Mouse (Mus musculus): Measurements from ENCODE around the gene Axin2. TPM values are rescaled to one million over a fixed set of nuclear protein-coding genes. Genes with fewer than 3 reads are reported as not detected.

Axin2 gene
- total and polyA plus RNA-seq, 3 experiments, result 14.2 to 29.9 (median 16.6) TPM

DNA sequence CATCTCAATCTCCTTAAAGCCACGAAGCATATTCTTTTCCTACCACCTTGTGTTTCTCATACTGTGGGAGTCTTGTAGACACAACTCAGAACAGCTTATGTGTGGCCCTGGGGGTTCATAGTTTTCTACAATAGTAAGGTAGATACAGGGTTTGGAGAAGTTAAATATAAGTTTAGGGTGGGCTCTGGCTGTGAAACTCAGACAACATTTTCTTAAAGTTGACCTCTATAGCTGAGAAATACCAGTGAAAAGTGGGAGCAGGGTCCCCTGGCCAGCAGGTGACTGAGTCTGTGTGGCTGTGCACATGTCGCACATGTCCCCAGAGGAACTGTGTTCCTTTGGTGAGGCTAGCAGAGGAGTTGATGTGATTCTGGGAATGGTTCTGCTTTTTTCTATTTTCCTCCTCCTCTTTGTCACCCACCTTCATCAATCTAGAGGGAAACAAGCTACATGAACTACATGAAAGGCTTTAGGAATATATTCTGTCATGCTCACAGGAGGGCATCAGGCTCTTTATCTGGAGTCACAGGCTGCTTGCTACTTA, 75.9 kb downstream of the Axin2 start:
- Histone ChIP-seq H3K9me3 (replicated peaks; ENCODE audit: low read length) (peaks cover 19% of the 10 kb centered on the region), H3K4me2 (ENCODE audit: insufficient read depth, low read depth, poor library complexity, severe bottlenecking) (no peak overlapping the region), H3K27me3 (replicated peaks) (no peaks in the 10 kb centered on the region), H3K27ac (ENCODE audit: insufficient read depth, low read depth) (no peak overlapping the region), H3K4me1 (ENCODE audit: control insufficient read depth in 1 of 2, insufficient read depth in 2 of 2) (no peaks in the 10 kb centered on the region), H3K36me3 (replicated peaks in 1 of 2; ENCODE audit: control insufficient read depth in 1 of 2, insufficient read depth in 1 of 2, low read length in 1 of 2) (no peaks in the 10 kb centered on the region), H3K79me2 (replicated peaks; ENCODE audit: control insufficient read depth, extremely low read depth, insufficient read depth, poor library complexity, severe bottlenecking) (no peaks in the 10 kb centered on the region), H3K9ac (ENCODE audit: insufficient read depth, low read depth) (no peak overlapping the region), H3K4me3 (replicated peaks in 1 of 3; ENCODE audit: low read depth in 2 of 3, low read length in 2 of 3, poor library complexity in 1 of 3) (no peak overlapping the region)
- no peak for TF ChIP-seq MXI1 (IDR thresholded peaks at IDR 0.05; ENCODE audit: low read depth, low read length)
- TF ChIP-seq ZNF384 (IDR thresholded peaks at IDR 0.05; ENCODE audit: low read depth, low read length), result no peak
- no peak for TF ChIP-seq TCF12 (IDR thresholded peaks at IDR 0.05; ENCODE audit: low read depth, low read length)
- in situ Hi-C loops (cut with MboI; ENCODE audit: low pct_ligation_motif_present, low pct_unique_long_range_greater_than_20kb, low sequenced_read_pairs) (no loop called here), dilution Hi-C loops (cut with MboI; ENCODE audit: extremely low pct_ligation_motif_present, extremely low pct_unique_long_range_greater_than_20kb, low sequenced_read_pairs) (no loop called here)
- DNase-seq (ENCODE audit: extremely low read depth), result no peak

DNA sequence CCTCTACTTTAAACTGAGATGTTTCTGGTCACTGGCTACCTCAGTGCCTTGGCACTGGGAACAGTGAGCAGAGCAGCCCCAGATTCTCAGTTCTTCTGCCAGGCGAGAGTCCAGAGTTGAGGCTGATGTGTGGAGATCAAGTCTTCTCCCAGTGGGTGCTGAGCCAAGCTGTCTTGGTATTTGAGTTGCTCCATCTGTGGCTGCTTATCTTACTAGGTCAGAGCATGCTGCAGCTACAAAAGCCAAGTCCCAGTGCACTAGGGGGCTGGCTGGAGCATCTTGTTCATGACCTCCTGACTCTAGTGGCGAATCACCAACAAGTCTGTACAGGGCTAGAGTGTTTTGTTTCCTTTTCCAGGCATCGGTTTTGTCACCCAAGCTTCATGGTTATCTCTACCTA, 77.7 kb downstream of the Axin2 start:
- in situ Hi-C loops (cut with MboI; ENCODE audit: low pct_ligation_motif_present, low pct_unique_long_range_greater_than_20kb, low sequenced_read_pairs) (no loop called here), dilution Hi-C loops (cut with MboI; ENCODE audit: extremely low pct_ligation_motif_present, extremely low pct_unique_long_range_greater_than_20kb, low sequenced_read_pairs) (no loop called here)
- DNase-seq (ENCODE audit: extremely low read depth), result no peak
- no peak overlapping the region for H3K27ac ChIP-seq (ENCODE audit: insufficient read depth, low read depth)
- no peaks in the 10 kb centered on the region for H3K4me1 ChIP-seq (ENCODE audit: control insufficient read depth in 1 of 2, insufficient read depth in 2 of 2)
- no peak overlapping the region for H3K4me2 ChIP-seq (ENCODE audit: insufficient read depth, low read depth, poor library complexity, severe bottlenecking)
- no peaks in the 10 kb centered on the region for H3K79me2 ChIP-seq (replicated peaks; ENCODE audit: control insufficient read depth, extremely low read depth, insufficient read depth, poor library complexity, severe bottlenecking)
- H3K9ac ChIP-seq (ENCODE audit: insufficient read depth, low read depth), result no peak overlapping the region
- H3K27me3 ChIP-seq (replicated peaks), result no peaks in the 10 kb centered on the region
- TF ChIP-seq USF2 (conservative IDR thresholded peaks at IDR 0.05; ENCODE audit: low read depth, low read length), result no peak
- TF ChIP-seq CHD2 (IDR thresholded peaks at IDR 0.05; ENCODE audit: low read length), result no peak
- no peak for TF ChIP-seq MAZ (IDR thresholded peaks at IDR 0.05; ENCODE audit: low read depth, low read length)
- no peak for TF ChIP-seq TCF12 (IDR thresholded peaks at IDR 0.05; ENCODE audit: low read depth, low read length)
- TF ChIP-seq IRF4 (IDR thresholded peaks at IDR 0.05; ENCODE audit: low read depth, low read length), result no peak
- no peak for TF ChIP-seq NELFE (IDR thresholded peaks at IDR 0.05; ENCODE audit: low read depth, low read length)
- TF ChIP-seq ELF1 (IDR thresholded peaks at IDR 0.05; ENCODE audit: low read depth, low read length), result no peak
- no peak for TF ChIP-seq MXI1 (IDR thresholded peaks at IDR 0.05; ENCODE audit: low read depth, low read length)
- no peak for TF ChIP-seq TBP (conservative IDR thresholded peaks at IDR 0.05; ENCODE audit: low read depth, low read length)
- no peak for TF ChIP-seq MAFK (IDR thresholded peaks at IDR 0.05; ENCODE audit: insufficient replicate concordance, low read length)
- no peak for TF ChIP-seq MEF2A (IDR thresholded peaks at IDR 0.05; ENCODE audit: borderline replicate concordance, low read depth, low read length)
- TF ChIP-seq CTCF (conservative IDR thresholded peaks at IDR 0.05 in 1 of 2, IDR thresholded peaks at IDR 0.05 in 1 of 2; ENCODE audit: low read depth in 2 of 2, low read length in 2 of 2), result no peak
- no peak for TF ChIP-seq ZMIZ1 (IDR thresholded peaks at IDR 0.05; ENCODE audit: low read depth, low read length)
- TF ChIP-seq ZC3H11A (IDR thresholded peaks at IDR 0.05; ENCODE audit: low read depth, low read length), result no peak
- TF ChIP-seq USF1 (IDR thresholded peaks at IDR 0.05; ENCODE audit: low read depth, low read length), result no peak
- no peak overlapping the region for H3K4me3 ChIP-seq (replicated peaks in 1 of 3; ENCODE audit: low read depth in 2 of 3, low read length in 2 of 3, poor library complexity in 1 of 3)
- H3K36me3 ChIP-seq (replicated peaks in 1 of 2; ENCODE audit: control insufficient read depth in 1 of 2, insufficient read depth in 1 of 2, low read length in 1 of 2), result no peaks in the 10 kb centered on the region
- peaks cover 25% of the 10 kb centered on the region for H3K9me3 ChIP-seq (replicated peaks; ENCODE audit: low read length)

Other genes with a start within 250 kb of the Axin2 start
- not detected in 2 replicates for gene E030025P04Rik, start 224.0 kb downstream of the Axin2 start, total RNA-seq (2012; rRNA removed)
- gene E030025P04Rik, start 224.0 kb downstream of the Axin2 start, total RNA-seq (2014; rRNA removed), result not detected in 2 replicates
- not detected in 2 replicates for gene E030025P04Rik, start 224.0 kb downstream of the Axin2 start, polyA plus RNA-seq (2012; ENCODE audit: insufficient read length, low read depth)